Mouse (Mus musculus) MEL (cell line): ENCODE results near the gene Rab28. TPM values are rescaled to one million over a fixed set of nuclear protein-coding genes. Genes with fewer than 3 reads are reported as not detected.

Experiments
- DNase-seq: peaks from one replicate; pipeline ENCODE4 v3.0.0; 2011; ENCODE audit warnings: low read depth, low spot score
- H3K27ac ChIP-seq: 2 replicates; pipeline ENCODE4 v1.5.1; 2012; ENCODE audit warnings: low read depth, mild to moderate bottlenecking, control low read depth, low read length, moderate library complexity; ENCODE audit not compliant: control insufficient read depth
- H3K27me3 ChIP-seq, 2 experiments: fragments of 150-350 bp in 1 of 2; sonication (generic) in 1 of 2; 2 replicates each; pipeline ENCODE4 v1.6.1; 2012; ENCODE audit warnings: low read length in 2 of 2, mild to moderate bottlenecking in 2 of 2, improper control_type of control experiment in 1 of 2, moderate library complexity in 1 of 2; ENCODE audit not compliant: insufficient read depth in 2 of 2, control insufficient read depth in 1 of 2
- H3K36me3 ChIP-seq, 2 experiments: 2 replicates each; pipeline ENCODE4 v1.6.1; 2012 to 2014; ENCODE audit warnings: low read length in 2 of 2, improper control_type of control experiment in 1 of 2, inconsistent platforms in 1 of 2, mild to moderate bottlenecking in 1 of 2; ENCODE audit not compliant: insufficient read depth in 2 of 2, control insufficient read depth in 1 of 2
- H3K4me1 ChIP-seq, 2 experiments: fragments of 150-350 bp in 1 of 2; sonication (generic) in 1 of 2; 2 replicates each; pipeline ENCODE4 v1.6.1; 2012; ENCODE audit warnings: low read length in 2 of 2, improper control_type of control experiment in 1 of 2, mild to moderate bottlenecking in 1 of 2; ENCODE audit not compliant: insufficient read depth in 2 of 2, control insufficient read depth in 1 of 2
- H3K4me3 ChIP-seq, 2 experiments: fragments of 150-350 bp in 1 of 2; sonication (generic) in 1 of 2; 2 replicates each; pipeline ENCODE4 v1.5.1; 2012; ENCODE audit warnings: low read depth in 2 of 2, low read length in 2 of 2, mild to moderate bottlenecking in 2 of 2, moderate library complexity in 2 of 2, control low read depth in 1 of 2, improper control_type of control experiment in 1 of 2; ENCODE audit not compliant: control insufficient read depth in 1 of 2, insufficient read depth in 1 of 2
- H3K79me2 ChIP-seq: 2 replicates; pipeline ENCODE4 v1.6.1; 2012; ENCODE audit warnings: mild to moderate bottlenecking, low read length, moderate library complexity; ENCODE audit not compliant: control insufficient read depth, poor library complexity, insufficient read depth
- H3K9ac ChIP-seq: 2 replicates; pipeline ENCODE4 v1.6.1; 2012; ENCODE audit warnings: low read depth, mild to moderate bottlenecking, control low read depth, low read length, moderate library complexity; ENCODE audit not compliant: control insufficient read depth, poor library complexity, severe bottlenecking
- H3K9me3 ChIP-seq: fragments of 150-350 bp; sonication (generic); replicated peaks from 2 replicates; pipeline ENCODE4 v1.6.1; 2012; ENCODE audit warnings: mild to moderate bottlenecking, low read length, improper control_type of control experiment, moderate library complexity; ENCODE audit not compliant: insufficient read depth
- BHLHE40 ChIP-seq: IDR thresholded peaks from 2 replicates; pipeline ENCODE4 v1.6.1; 2012; ENCODE audit warnings: low read depth, mild to moderate bottlenecking, inconsistent platforms, low read length, improper control_type of control experiment, borderline replicate concordance
- CHD1 ChIP-seq: IDR thresholded peaks from 2 replicates; pipeline ENCODE4 v1.6.1; 2012; ENCODE audit warnings: low read depth, mild to moderate bottlenecking, inconsistent platforms, low read length, improper control_type of control experiment
- CTCF ChIP-seq, 3 experiments: IDR thresholded peaks in 2 of 3; conservative IDR thresholded peaks in 1 of 3; 2 replicates each; pipeline ENCODE4 v1.5.1; 2011 to 2012; ENCODE audit warnings: low read length in 3 of 3, low read depth in 2 of 3, mild to moderate bottlenecking in 2 of 3, improper control_type of control experiment in 1 of 3, inconsistent platforms in 1 of 3, mixed read lengths in 1 of 3, moderate library complexity in 1 of 3; ENCODE audit not compliant: control insufficient read depth in 1 of 3, insufficient read depth in 1 of 3, poor library complexity in 1 of 3, severe bottlenecking in 1 of 3
- E2F4 ChIP-seq: IDR thresholded peaks from 2 replicates; pipeline ENCODE4 v1.6.1; 2011; ENCODE audit warnings: low read depth, low read length, improper control_type of control experiment, borderline replicate concordance
- EP300 ChIP-seq, 2 experiments: IDR thresholded peaks; 2 replicates each; pipeline ENCODE4 v1.6.1; 2011; ENCODE audit warnings: improper control_type of control experiment in 2 of 2, low read length in 2 of 2, low read depth in 1 of 2, mild to moderate bottlenecking in 1 of 2
- ETS1 ChIP-seq: IDR thresholded peaks from 2 replicates; pipeline ENCODE4 v1.6.1; 2012; ENCODE audit warnings: low read depth, mild to moderate bottlenecking, inconsistent platforms, low read length, improper control_type of control experiment, moderate library complexity
- JUND ChIP-seq: IDR thresholded peaks from 2 replicates; pipeline ENCODE4 v1.6.1; 2011; ENCODE audit warnings: low read depth, mild to moderate bottlenecking, improper control_type of control experiment, low read length
- KAT2A ChIP-seq: conservative IDR thresholded peaks from 2 replicates; pipeline ENCODE4 v1.6.1; 2012; ENCODE audit warnings: low read depth, low read length, improper control_type of control experiment, inconsistent platforms
- MAFK ChIP-seq: IDR thresholded peaks from 2 replicates; pipeline ENCODE4 v1.6.1; 2011; ENCODE audit warnings: low read depth, mild to moderate bottlenecking, low read length, improper control_type of control experiment, borderline replicate concordance
- MAZ ChIP-seq: IDR thresholded peaks from 2 replicates; pipeline ENCODE4 v1.6.1; 2012; ENCODE audit warnings: low read depth, mild to moderate bottlenecking, inconsistent platforms, low read length, improper control_type of control experiment
- MXI1 ChIP-seq: IDR thresholded peaks from 2 replicates; pipeline ENCODE4 v1.6.1; 2011; ENCODE audit warnings: mild to moderate bottlenecking, low read depth, low read length, improper control_type of control experiment
- POLR2AphosphoS2 ChIP-seq: IDR thresholded peaks from 2 replicates; pipeline ENCODE4 v1.6.1; 2011; ENCODE audit warnings: low read length, improper control_type of control experiment
- POLR2AphosphoS5 ChIP-seq: IDR thresholded peaks from 2 replicates; pipeline ENCODE4 v1.6.1; 2012; ENCODE audit warnings: low read depth, borderline replicate concordance, mild to moderate bottlenecking, inconsistent platforms, low read length, moderate library complexity, mixed read lengths
- RAD21 ChIP-seq: IDR thresholded peaks from 2 replicates; pipeline ENCODE4 v1.6.1; 2011; ENCODE audit warnings: mild to moderate bottlenecking, low read depth, low read length, improper control_type of control experiment
- SIN3A ChIP-seq: IDR thresholded peaks from 2 replicates; pipeline ENCODE4 v1.6.1; 2012; ENCODE audit warnings: low read length, improper control_type of control experiment, inconsistent platforms
- TBP ChIP-seq: IDR thresholded peaks from 2 replicates; pipeline ENCODE4 v1.8.0; 2011; ENCODE audit warnings: low read depth, low read length, improper control_type of control experiment
- TCF12 ChIP-seq: IDR thresholded peaks from 2 replicates; pipeline ENCODE4 v1.6.1; 2014; ENCODE audit warnings: low read depth, mild to moderate bottlenecking, inconsistent platforms, low read length, improper control_type of control experiment, moderate library complexity
- UBTF ChIP-seq: IDR thresholded peaks from 2 replicates; pipeline ENCODE4 v1.6.1; 2012; ENCODE audit warnings: low read depth, mild to moderate bottlenecking, inconsistent platforms, low read length, improper control_type of control experiment, moderate library complexity, borderline replicate concordance; ENCODE audit not compliant: insufficient read depth
- USF2 ChIP-seq, 2 experiments: IDR thresholded peaks; 2 replicates each; pipeline ENCODE4 v1.6.1; 2011 to 2012; ENCODE audit warnings: improper control_type of control experiment in 2 of 2, low read length in 2 of 2, borderline replicate concordance in 1 of 2, inconsistent platforms in 1 of 2, low read depth in 1 of 2, mild to moderate bottlenecking in 1 of 2; ENCODE audit not compliant: insufficient read depth in 1 of 2
- ZKSCAN1 ChIP-seq: IDR thresholded peaks from 2 replicates; pipeline ENCODE4 v1.6.1; 2012; ENCODE audit warnings: low read depth, mild to moderate bottlenecking, inconsistent platforms, low read length, improper control_type of control experiment, moderate library complexity
- ZNF384 ChIP-seq: IDR thresholded peaks from 2 replicates; pipeline ENCODE4 v1.6.1; 2012; ENCODE audit warnings: low read depth, mild to moderate bottlenecking, inconsistent platforms, low read length, improper control_type of control experiment
- polyA plus RNA-seq, 2 experiments: library from polyadenylated mRNA; stranded (reverse) in 1 of 2; unstranded in 1 of 2; fragments of >175 nt in 1 of 2; fragments of >200 nt in 1 of 2; gene quantifications; 2 replicates each; pipeline versions ENCODE4 v1.2.1 to v1.2.4; 2012; ENCODE audit warnings: low replicate concordance in 2 of 2, low read depth in 1 of 2; ENCODE audit not compliant: insufficient read length in 2 of 2, insufficient read depth in 1 of 2, missing spikeins in 1 of 2
- total RNA-seq: library from RNA; depleted of rRNA; stranded (reverse); fragments of 300-350 nt; gene quantifications from 2 replicates; pipeline ENCODE4 v1.2.3, GENCODE M21; 2012

Rab28 gene
- total and polyA plus RNA-seq, 3 experiments, result 66.5 to 66.7 TPM; not detected in 1

GRCm38 (mm10) chr5:41754226-41754775 lies 46.3 kb upstream of the Rab28 start:
- no peaks in the 10 kb centered on the region; a peak in 1 of 4 replicates for H3K27me3 ChIP-seq
- TF ChIP-seq SIN3A (no peak), MAFK (no peak), ETS1 (no peak), POLR2AphosphoS2 (no peak), TBP (no peak)
- TF ChIP-seq, all 39 proteins: peak for 0
- Histone ChIP-seq H3K79me2 (no peaks in the 10 kb centered on the region), H3K9ac (no peak overlapping the region), H3K36me3 (peaks cover 0 to 7% of the 10 kb centered on the region in 2 experiments; a peak in 2 of 4 replicates), H3K4me3 (no peak overlapping the region), H3K4me1 (peaks cover 5 to 6% of the 10 kb centered on the region in 2 experiments; a peak in 2 of 4 replicates), H3K27ac (no peak overlapping the region), H3K9me3 (no peaks in the 10 kb centered on the region)
- no peak for DNase-seq

GRCm38 (mm10) chr5:41752721-41753120 lies 44.8 kb upstream of the Rab28 start:
- H3K9me3 ChIP-seq, result no peaks in the 10 kb centered on the region
- H3K27ac ChIP-seq, result no peak overlapping the region
- peaks cover 0 to 7% of the 10 kb centered on the region in 2 experiments; a peak in 2 of 4 replicates for H3K36me3 ChIP-seq
- no peak overlapping the region for H3K9ac ChIP-seq
- H3K27me3 ChIP-seq, result no peaks in the 10 kb centered on the region; a peak in 1 of 4 replicates
- DNase-seq, result no peak
- no peak overlapping the region for H3K4me3 ChIP-seq
- H3K79me2 ChIP-seq, result no peaks in the 10 kb centered on the region
- TF ChIP-seq ZKSCAN1 (no peak), POLR2AphosphoS5 (no peak), SIN3A (no peak), USF2 (IDR thresholded peaks at IDR 0.05; ENCODE audit: borderline replicate concordance in 1 of 2, insufficient read depth in 1 of 2, low read depth in 1 of 2, low read length in 2 of 2) (no peak), JUND (no peak), POLR2AphosphoS2 (no peak), KAT2A (no peak), CTCF (IDR thresholded peaks at IDR 0.05 in 2 of 3, conservative IDR thresholded peaks at IDR 0.05 in 1 of 3; ENCODE audit: control insufficient read depth in 1 of 3, insufficient read depth in 1 of 3, low read depth in 2 of 3, low read length in 3 of 3, poor library complexity in 1 of 3, severe bottlenecking in 1 of 3) (no peak), ETS1 (no peak), TCF12 (no peak), UBTF (no peak), RAD21 (no peak), ZNF384 (no peak), CHD1 (no peak), EP300 (IDR thresholded peaks at IDR 0.05; ENCODE audit: low read depth in 1 of 2, low read length in 2 of 2) (no peak), MXI1 (no peak), E2F4 (no peak), MAZ (no peak), BHLHE40 (no peak)
- peaks cover 5 to 6% of the 10 kb centered on the region in 2 experiments; a peak in 2 of 4 replicates for H3K4me1 ChIP-seq
